Comparison of ENCODE assay signal across 10 mouse cellular contexts in genomic region chr7:45083300-45083890, GRCm38 (mm10). TPM values are rescaled to one million over a fixed set of nuclear protein-coding genes. Genes with fewer than 3 reads are reported as not detected.
A peak's percentile ranks its signal among the peaks of the same experiment; 100 is the strongest.
DNase-seq lines count a peak whose midpoint lies in the region; ATAC-seq and TF ChIP-seq lines count a peak whose summit lies in the region.
"Had no signal": no experiment of that assay in that cellular context is flagged by ENCODE, and none has a peak within 500 bp of the region (broad histone marks: within the 10 kb centered on the region; RNA-seq: fewer than 3 reads in every experiment).

No protein-coding gene starts in this region.

- no peak for DNase-seq in kidney, postnatal 14 days
- peak; percentile 60 for DNase-seq in CD4-positive, CD25-positive, alpha-beta regulatory T cell, adult 2 months (ENCODE audit: low read depth, low spot score)
- DNase-seq in ES-E14 (ENCODE audit: low read depth, low spot score) = no peak
- no peak for DNase-seq in liver, embryonic 11.5 days (ENCODE audit: low spot score)
- DNase-seq in right cerebral cortex, adult 2 months (ENCODE audit: low spot score in 2 of 2) = no peak
- DNase-seq in ovary, postnatal 36 days (ENCODE audit: low spot score) = no peak
- DNase-seq in kidney, adult 2 months = no peak

- H3K4me3 ChIP-seq in kidney, embryonic 15.5 days (replicated peaks) = no peak overlapping the region
- H3K4me3 ChIP-seq in ES-E14 (ENCODE audit: insufficient read depth in 1 of 2, low read depth in 1 of 2, low read length in 2 of 2, poor library complexity in 1 of 2, severe bottlenecking in 1 of 2) = peak overlapping the region in 1 of 2 experiments; percentile 46; a peak in 2 of 4 replicates
- peak overlapping the region; percentile 24 for H3K4me3 ChIP-seq in liver, embryonic 11.5 days (ENCODE audit: low read depth, low read length)
- H3K4me3 ChIP-seq in kidney, adult 2 months (ENCODE audit: insufficient read depth, low read depth, low read length) = no peak overlapping the region
- H3K4me3 ChIP-seq: forebrain, embryonic 12.5 days had no signal

- no peaks in the 10 kb centered on the region for H3K27me3 ChIP-seq in kidney, embryonic 15.5 days
- no peaks in the 10 kb centered on the region for H3K27me3 ChIP-seq in liver, embryonic 11.5 days (replicated peaks; ENCODE audit: control insufficient read depth, insufficient read depth, low read length)
- H3K27me3 ChIP-seq in kidney, adult 2 months (replicated peaks; ENCODE audit: control insufficient read depth, insufficient read depth, low read length) = no peaks in the 10 kb centered on the region
- H3K27me3 ChIP-seq: forebrain, embryonic 12.5 days; Patski had no signal

- H3K27ac ChIP-seq in kidney, embryonic 15.5 days = peak overlapping the region; percentile 74; the same call in 1 of the 2 replicates
- no peak overlapping the region for H3K27ac ChIP-seq in ES-E14 (ENCODE audit: insufficient read depth, low read depth, low read length, poor library complexity, severe bottlenecking)
- H3K27ac ChIP-seq in liver, embryonic 11.5 days (ENCODE audit: low read depth, low read length) = peak overlapping the region; percentile 67; the same call in 1 of the 2 replicates
- H3K27ac ChIP-seq in kidney, adult 2 months (ENCODE audit: insufficient read depth, low read depth, low read length) = no peak overlapping the region

- no peak overlapping the region for H3K4me2 ChIP-seq in kidney, embryonic 15.5 days
- H3K4me2 ChIP-seq in liver, embryonic 11.5 days = peak overlapping the region; percentile 66
- H3K4me2 ChIP-seq: forebrain, embryonic 12.5 days had no signal

- 82% methylated on average over 22 of the region's 22 CpGs for WGBS in kidney, embryonic 15.5 days
- WGBS in liver, embryonic 11.5 days = 60% methylated on average over 22 of the region's 22 CpGs
- WGBS in kidney, adult 2 months = 83% methylated on average over 22 of the region's 22 CpGs

- no peak for TF ChIP-seq CTCF in kidney, adult 2 months (conservative IDR thresholded peaks at IDR 0.05; ENCODE audit: insufficient read depth, insufficient read length, low read depth, low read length)

- in situ Hi-C loops in ES-E14 (cut with MboI; ENCODE audit: low sequenced_read_pairs in 2 of 2, unreplicated experiment in 2 of 2) = no loop called here

- no peak for ATAC-seq in kidney, embryonic 15.5 days (replicated peaks; ENCODE audit: low FRiP score)
- 0 out of 2 replicates have a peak, but pooled peaks have one; percentile 9 for ATAC-seq in liver, embryonic 11.5 days (replicated peaks; ENCODE audit: low FRiP score)
- ATAC-seq: Patski had no signal

- no peak overlapping the region for H3K9ac ChIP-seq in kidney, embryonic 15.5 days
- H3K9ac ChIP-seq in ES-E14 (ENCODE audit: insufficient read depth, low read depth, low read length, poor library complexity, severe bottlenecking) = peak overlapping the region; percentile 21; the same call in 1 of the 2 replicates
- H3K9ac ChIP-seq in liver, embryonic 11.5 days (ENCODE audit: low read depth, low read length) = peak overlapping the region; percentile 38; the same call in 1 of the 2 replicates
- H3K9ac ChIP-seq: forebrain, embryonic 12.5 days had no signal

- peaks cover 21% of the 10 kb centered on the region; the same call in 1 of the 2 replicates for H3K4me1 ChIP-seq in kidney, embryonic 15.5 days
- H3K4me1 ChIP-seq in ES-E14 (ENCODE audit: control insufficient read depth in 2 of 2, insufficient read depth in 2 of 2, low read length in 2 of 2, poor library complexity in 1 of 2) = peaks cover 0 to 17% of the 10 kb centered on the region in 2 experiments; a peak in 2 of 4 replicates
- H3K4me1 ChIP-seq in liver, embryonic 11.5 days (replicated peaks; ENCODE audit: control insufficient read depth, insufficient read depth, low read length) = peaks cover 10% of the 10 kb centered on the region
- no peaks in the 10 kb centered on the region; the same call in 1 of the 2 replicates for H3K4me1 ChIP-seq in kidney, adult 2 months (ENCODE audit: control insufficient read depth, insufficient read depth, low read length)

- no peak for TF ChIP-seq POLR2A in kidney, adult 2 months (IDR thresholded peaks at IDR 0.05; ENCODE audit: low read depth, low read length)

- H3K9me3 ChIP-seq in kidney, embryonic 15.5 days (replicated peaks) = no peaks in the 10 kb centered on the region
- H3K9me3 ChIP-seq in ES-E14 (ENCODE audit: control insufficient read depth, insufficient read depth, low read depth, low read length) = no peaks in the 10 kb centered on the region
- H3K9me3 ChIP-seq in liver, embryonic 11.5 days (ENCODE audit: control insufficient read depth, low read length) = no peaks in the 10 kb centered on the region
- H3K9me3 ChIP-seq: forebrain, embryonic 12.5 days had no signal

- H3K36me3 ChIP-seq in kidney, embryonic 15.5 days = peaks cover 69% of the 10 kb centered on the region
- peaks cover 3% of the 10 kb centered on the region; the same call in 1 of the 2 replicates for H3K36me3 ChIP-seq in ES-E14 (ENCODE audit: control insufficient read depth, insufficient read depth, low read length, poor library complexity, severe bottlenecking)
- H3K36me3 ChIP-seq in liver, embryonic 11.5 days (ENCODE audit: control insufficient read depth, insufficient read depth, low read length) = peaks cover 20% of the 10 kb centered on the region
- H3K36me3 ChIP-seq in kidney, adult 2 months (ENCODE audit: control insufficient read depth, insufficient read depth, low read length) = no peaks in the 10 kb centered on the region

TF ChIP-seq in ES-E14, 5 proteins besides CTCF, POLR2A, EP300 and RAD21:
- TF ChIP-seq MAFK (IDR thresholded peaks at IDR 0.05; ENCODE audit: insufficient read depth, low read depth, low read length) = no peak
- no peak for TF ChIP-seq HCFC1 (IDR thresholded peaks at IDR 0.05; ENCODE audit: borderline replicate concordance, insufficient read depth, low read length)
- no peak for TF ChIP-seq CHD2 (IDR thresholded peaks at IDR 0.05; ENCODE audit: low read depth, low read length)
- no peak for TF ChIP-seq ZC3H11A (IDR thresholded peaks at IDR 0.05; ENCODE audit: borderline replicate concordance, low read depth, low read length)
- no peak for TF ChIP-seq ZNF384 (IDR thresholded peaks at IDR 0.05; ENCODE audit: low read depth, low read length)

RNA-seq across cellular contexts. Expression of gene Rcn3, which starts 8.6 kb away (rescaled TPM):
- 322 and 362 TPM in 2 replicates for polyA plus RNA-seq in kidney, embryonic 15.5 days (2015; fragmentation: Nextera tagmentation; extraction: Ambion mirVana)
- 137 and 207 TPM in 2 replicates for total RNA-seq in ES-E14 (2012; rRNA removed)
- polyA plus RNA-seq in liver, embryonic 11.5 days (2014; fragmentation: Nextera tagmentation; extraction: Ambion mirVana) = 146 and 163 TPM in 2 replicates
- polyA plus RNA-seq in kidney, adult 2 months (2012; rRNA removed) = 67.0 and 68.7 TPM in 2 replicates

RNA-seq across cellular contexts. Expression of gene Fcgrt, which starts 20.3 kb away (rescaled TPM):
- 78.0 and 93.5 TPM in 2 replicates for polyA plus RNA-seq in kidney, embryonic 15.5 days (2015; fragmentation: Nextera tagmentation; extraction: Ambion mirVana)
- 10.6 and 15.1 TPM in 2 replicates for total RNA-seq in ES-E14 (2012; rRNA removed)
- polyA plus RNA-seq in liver, embryonic 11.5 days (2014; fragmentation: Nextera tagmentation; extraction: Ambion mirVana) = 33.2 and 33.8 TPM in 2 replicates
- 240 and 244 TPM in 2 replicates for polyA plus RNA-seq in kidney, adult 2 months (2012; rRNA removed)

RNA-seq across cellular contexts. Expression of gene Prrg2, which starts 20.9 kb away (rescaled TPM):
- polyA plus RNA-seq in kidney, embryonic 15.5 days (2015; fragmentation: Nextera tagmentation; extraction: Ambion mirVana) = 33.7 and 36.2 TPM in 2 replicates
- total RNA-seq in ES-E14 (2012; rRNA removed) = 9.8 and 11.4 TPM in 2 replicates
- polyA plus RNA-seq in liver, embryonic 11.5 days (2014; fragmentation: Nextera tagmentation; extraction: Ambion mirVana) = 12.0 and 12.4 TPM in 2 replicates
- 80.9 and 95.4 TPM in 2 replicates for polyA plus RNA-seq in kidney, adult 2 months (2012; rRNA removed)

RNA-seq across cellular contexts. Expression of gene Nosip, which starts 21.2 kb away (rescaled TPM):
- 71.5 and 79.5 TPM in 2 replicates for polyA plus RNA-seq in kidney, embryonic 15.5 days (2015; fragmentation: Nextera tagmentation; extraction: Ambion mirVana)
- 94.2 and 106 TPM in 2 replicates for total RNA-seq in ES-E14 (2012; rRNA removed)
- 60.9 and 63.0 TPM in 2 replicates for polyA plus RNA-seq in liver, embryonic 11.5 days (2014; fragmentation: Nextera tagmentation; extraction: Ambion mirVana)
- polyA plus RNA-seq in kidney, adult 2 months (2012; rRNA removed) = 60.4 and 67.6 TPM in 2 replicates

RNA-seq across cellular contexts. Expression of gene Prr12, which starts 30.7 kb away (rescaled TPM):
- 10.3 and 11.3 TPM in 2 replicates for polyA plus RNA-seq in kidney, embryonic 15.5 days (2015; fragmentation: Nextera tagmentation; extraction: Ambion mirVana)
- 32.3 and 37.5 TPM in 2 replicates for total RNA-seq in ES-E14 (2012; rRNA removed)
- polyA plus RNA-seq in liver, embryonic 11.5 days (2014; fragmentation: Nextera tagmentation; extraction: Ambion mirVana) = 7.3 and 8.7 TPM in 2 replicates
- polyA plus RNA-seq in kidney, adult 2 months (2012; rRNA removed) = 7.1 and 9.1 TPM in 2 replicates

Comparison
In these comparisons a context has a peak if more than half of its experiments do, and no peak if none do; other contexts are left out.
1. H3K27ac ChIP-seq: peak in kidney, embryonic 15.5 days (single experiment) and liver, embryonic 11.5 days (single experiment); none in ES-E14 (single experiment) and kidney, adult 2 months (single experiment).